Mouse (Mus musculus) heart, postnatal 36 days (tissue): ENCODE measurements around the gene Gm13693. TPM values are rescaled to one million over a fixed set of nuclear protein-coding genes. Genes with fewer than 3 reads are reported as not detected.
"Not testable (repeated sequence)": the region's sequence is repeated elsewhere in the genome, so short reads cannot be mapped to it uniquely, and the experiment has no call there.

Source experiments
- DNase-seq, 2 experiments: peaks; one replicate each; pipeline ENCODE4 v3.0.0; 2021 to 2022
- intact Hi-C: fragments of 180-260 bp; cut with DNase I; formaldehyde crosslinking; loops from one replicate; pipeline ENCODE4 v1.15.1; 2025
- total RNA-seq, 2 experiments: library from RNA; stranded (reverse); gene quantifications; 2 replicates each; pipeline ENCODE4 v1.2.3; 2021

The Gm13693 gene
- 1 to 10 TPM in 1 of 2 experiments, under 1 TPM in 1; 0.76 to 1.1 TPM for total RNA-seq

DNA sequence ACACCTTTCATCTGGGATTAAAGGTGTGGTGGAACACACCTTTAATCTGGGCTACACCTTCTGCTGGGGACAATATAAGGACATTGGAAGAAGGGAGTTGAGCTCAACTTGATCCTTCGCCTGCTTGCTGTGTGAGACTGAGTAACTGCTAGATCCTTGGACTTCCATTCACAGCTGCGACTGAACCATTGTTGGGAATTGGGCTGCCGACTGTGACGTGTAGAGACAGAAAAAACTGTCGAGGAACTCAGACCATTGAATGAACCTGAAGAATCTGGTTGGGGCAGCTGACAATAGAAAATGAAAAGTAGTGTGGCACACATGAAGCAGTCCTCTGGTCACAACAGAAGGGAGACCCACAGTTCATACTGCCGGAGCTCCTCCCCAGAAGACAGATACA lies at the start of gene Gm13693:
Gm13693 (plus strand) TSS at position 301 of the 400 bp plus-strand sequence.
- DNase-seq, intact Hi-C loops: not testable (repeated sequence)

DNA sequence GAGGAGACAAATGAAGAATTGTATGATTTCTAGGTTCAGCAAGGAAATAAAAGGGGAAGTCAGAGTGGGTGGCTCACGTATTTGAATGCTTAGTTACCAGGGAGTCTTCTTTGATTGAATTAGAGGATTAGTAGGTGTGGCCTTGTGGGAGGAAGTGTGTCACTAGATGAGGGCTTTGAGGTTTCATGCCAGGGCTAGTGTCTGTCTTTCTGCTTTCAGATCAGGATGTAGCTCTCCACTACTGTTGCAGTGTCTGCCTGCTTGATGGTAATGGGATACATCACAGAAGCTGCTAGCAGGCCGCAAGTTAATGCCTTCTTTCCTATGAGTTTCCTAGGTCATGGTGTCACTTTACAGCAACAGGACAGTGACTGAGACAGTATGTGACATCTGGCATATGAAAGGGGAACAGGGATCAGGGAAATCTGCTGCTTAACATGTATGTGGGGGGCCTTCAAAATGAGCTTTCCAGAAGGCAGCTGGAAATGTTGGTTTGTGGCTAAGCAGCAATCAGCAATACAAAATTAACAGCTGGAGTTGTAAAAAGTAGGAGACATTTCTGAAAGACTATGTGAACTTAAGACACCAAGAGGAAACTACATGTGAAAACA lies 31.7 kb upstream of the Gm13693 start:
- no peak for DNase-seq
- intact Hi-C loops = no loop called here

DNA sequence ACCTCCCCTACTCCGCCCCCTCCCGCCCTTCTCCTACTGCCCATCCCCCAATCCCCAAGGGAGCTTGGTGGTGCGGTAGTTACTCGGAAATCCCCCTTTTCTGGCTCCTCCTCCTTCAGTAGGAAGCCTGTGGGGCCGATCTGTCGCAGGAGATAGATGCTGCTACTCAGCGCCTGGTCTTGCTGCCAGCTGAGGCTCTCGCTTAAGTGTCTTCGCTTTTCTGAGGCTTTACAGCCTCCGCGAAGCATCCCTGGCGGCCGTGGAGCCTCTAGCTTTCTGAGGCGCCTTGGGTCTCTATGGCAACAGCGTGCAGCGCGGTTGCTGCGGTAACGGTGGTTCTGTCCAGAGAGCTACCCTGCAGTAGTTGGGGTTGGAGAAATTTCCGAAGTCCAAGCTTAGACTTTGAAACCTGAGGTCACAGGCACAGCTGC lies 20.4 kb upstream of the Gm13693 start, which contains the start of gene Zswim2:
Zswim2 (minus strand) TSS at position 298 of the 431 bp plus-strand sequence.
- DNase-seq = peak; percentile 4 to 10
- intact Hi-C loops = no loop called here

DNA sequence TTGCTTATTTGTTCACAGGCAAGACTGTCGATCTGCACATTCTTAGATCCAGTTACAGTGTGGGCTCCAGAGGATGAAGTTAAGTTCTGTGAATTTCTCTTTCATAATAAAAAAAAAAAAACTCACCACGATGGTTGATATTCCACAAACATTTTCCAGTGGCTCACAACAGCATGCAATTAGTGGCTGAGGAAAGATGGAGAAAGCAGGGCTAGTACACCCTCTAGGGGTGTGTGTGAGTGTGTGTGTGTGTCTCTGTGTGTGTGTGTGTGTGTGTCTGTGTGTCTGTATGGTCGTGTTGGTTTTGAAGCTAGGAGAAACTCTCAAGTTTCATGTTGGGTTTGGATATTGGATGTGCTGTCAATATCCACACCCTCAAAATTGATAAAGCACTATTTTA lies 19.9 kb upstream of the Gm13693 start:
- no peak for DNase-seq
- intact Hi-C loops = no loop called here

DNA sequence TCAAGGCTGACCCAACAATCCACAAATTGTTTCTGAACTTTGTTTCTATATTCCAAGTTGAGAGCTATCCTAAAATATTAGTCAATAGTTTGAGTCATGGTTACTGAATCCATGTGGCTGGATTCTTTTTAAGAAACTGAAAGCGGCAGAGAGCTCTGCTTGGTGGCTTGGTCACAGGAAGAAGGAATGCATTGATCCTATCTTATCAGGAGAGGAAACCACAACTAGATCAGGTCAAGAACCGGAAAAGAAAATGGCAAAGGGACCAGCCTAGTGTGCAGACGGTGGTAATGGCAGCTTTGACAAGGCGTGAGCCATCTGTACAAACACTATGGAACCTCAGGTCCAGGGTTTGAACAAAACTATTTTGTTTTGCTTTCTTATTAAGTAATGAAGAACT lies 19.5 kb upstream of the Gm13693 start:
- intact Hi-C loops = no loop called here
- DNase-seq = no peak

DNA sequence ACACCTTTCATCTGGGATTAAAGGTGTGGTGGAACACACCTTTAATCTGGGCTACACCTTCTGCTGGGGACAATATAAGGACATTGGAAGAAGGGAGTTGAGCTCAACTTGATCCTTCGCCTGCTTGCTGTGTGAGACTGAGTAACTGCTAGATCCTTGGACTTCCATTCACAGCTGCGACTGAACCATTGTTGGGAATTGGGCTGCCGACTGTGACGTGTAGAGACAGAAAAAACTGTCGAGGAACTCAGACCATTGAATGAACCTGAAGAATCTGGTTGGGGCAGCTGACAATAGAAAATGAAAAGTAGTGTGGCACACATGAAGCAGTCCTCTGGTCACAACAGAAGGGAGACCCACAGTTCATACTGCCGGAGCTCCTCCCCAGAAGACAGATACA lies 5.9 kb upstream of the Gm13693 start, which contains the start of gene Gm13698:
Gm13698 (plus strand) TSS at position 301 of the 400 bp plus-strand sequence.
- DNase-seq, intact Hi-C loops: not testable (repeated sequence)

DNA sequence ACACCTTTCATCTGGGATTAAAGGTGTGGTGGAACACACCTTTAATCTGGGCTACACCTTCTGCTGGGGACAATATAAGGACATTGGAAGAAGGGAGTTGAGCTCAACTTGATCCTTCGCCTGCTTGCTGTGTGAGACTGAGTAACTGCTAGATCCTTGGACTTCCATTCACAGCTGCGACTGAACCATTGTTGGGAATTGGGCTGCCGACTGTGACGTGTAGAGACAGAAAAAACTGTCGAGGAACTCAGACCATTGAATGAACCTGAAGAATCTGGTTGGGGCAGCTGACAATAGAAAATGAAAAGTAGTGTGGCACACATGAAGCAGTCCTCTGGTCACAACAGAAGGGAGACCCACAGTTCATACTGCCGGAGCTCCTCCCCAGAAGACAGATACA lies 5.7 kb downstream of the Gm13693 start, which contains the start of gene Gm13695:
Gm13695 (plus strand) TSS at position 301 of the 400 bp plus-strand sequence.
- intact Hi-C loops = not testable (repeated sequence)

DNA sequence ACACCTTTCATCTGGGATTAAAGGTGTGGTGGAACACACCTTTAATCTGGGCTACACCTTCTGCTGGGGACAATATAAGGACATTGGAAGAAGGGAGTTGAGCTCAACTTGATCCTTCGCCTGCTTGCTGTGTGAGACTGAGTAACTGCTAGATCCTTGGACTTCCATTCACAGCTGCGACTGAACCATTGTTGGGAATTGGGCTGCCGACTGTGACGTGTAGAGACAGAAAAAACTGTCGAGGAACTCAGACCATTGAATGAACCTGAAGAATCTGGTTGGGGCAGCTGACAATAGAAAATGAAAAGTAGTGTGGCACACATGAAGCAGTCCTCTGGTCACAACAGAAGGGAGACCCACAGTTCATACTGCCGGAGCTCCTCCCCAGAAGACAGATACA lies 11.5 kb downstream of the Gm13693 start, which contains the start of gene Gm13696:
Gm13696 (plus strand) TSS at position 301 of the 400 bp plus-strand sequence.
- intact Hi-C loops, DNase-seq: not testable (repeated sequence)

More for the DNA sequence above, 5.7 kb downstream of the Gm13693 start, which contains the start of gene Gm13695:
- DNase-seq = not testable (repeated sequence)

DNA sequence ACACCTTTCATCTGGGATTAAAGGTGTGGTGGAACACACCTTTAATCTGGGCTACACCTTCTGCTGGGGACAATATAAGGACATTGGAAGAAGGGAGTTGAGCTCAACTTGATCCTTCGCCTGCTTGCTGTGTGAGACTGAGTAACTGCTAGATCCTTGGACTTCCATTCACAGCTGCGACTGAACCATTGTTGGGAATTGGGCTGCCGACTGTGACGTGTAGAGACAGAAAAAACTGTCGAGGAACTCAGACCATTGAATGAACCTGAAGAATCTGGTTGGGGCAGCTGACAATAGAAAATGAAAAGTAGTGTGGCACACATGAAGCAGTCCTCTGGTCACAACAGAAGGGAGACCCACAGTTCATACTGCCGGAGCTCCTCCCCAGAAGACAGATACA lies 17.3 kb downstream of the Gm13693 start, which contains the start of gene Gm13694:
Gm13694 (plus strand) TSS at position 301 of the 400 bp plus-strand sequence.
- intact Hi-C loops = not testable (repeated sequence)

DNA sequence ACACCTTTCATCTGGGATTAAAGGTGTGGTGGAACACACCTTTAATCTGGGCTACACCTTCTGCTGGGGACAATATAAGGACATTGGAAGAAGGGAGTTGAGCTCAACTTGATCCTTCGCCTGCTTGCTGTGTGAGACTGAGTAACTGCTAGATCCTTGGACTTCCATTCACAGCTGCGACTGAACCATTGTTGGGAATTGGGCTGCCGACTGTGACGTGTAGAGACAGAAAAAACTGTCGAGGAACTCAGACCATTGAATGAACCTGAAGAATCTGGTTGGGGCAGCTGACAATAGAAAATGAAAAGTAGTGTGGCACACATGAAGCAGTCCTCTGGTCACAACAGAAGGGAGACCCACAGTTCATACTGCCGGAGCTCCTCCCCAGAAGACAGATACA lies 23.1 kb downstream of the Gm13693 start, which contains the start of gene Gm13697:
Gm13697 (plus strand) TSS at position 301 of the 400 bp plus-strand sequence.
- intact Hi-C loops, DNase-seq: not testable (repeated sequence)

More for the DNA sequence above, 17.3 kb downstream of the Gm13693 start, which contains the start of gene Gm13694:
- DNase-seq = not testable (repeated sequence)

DNA sequence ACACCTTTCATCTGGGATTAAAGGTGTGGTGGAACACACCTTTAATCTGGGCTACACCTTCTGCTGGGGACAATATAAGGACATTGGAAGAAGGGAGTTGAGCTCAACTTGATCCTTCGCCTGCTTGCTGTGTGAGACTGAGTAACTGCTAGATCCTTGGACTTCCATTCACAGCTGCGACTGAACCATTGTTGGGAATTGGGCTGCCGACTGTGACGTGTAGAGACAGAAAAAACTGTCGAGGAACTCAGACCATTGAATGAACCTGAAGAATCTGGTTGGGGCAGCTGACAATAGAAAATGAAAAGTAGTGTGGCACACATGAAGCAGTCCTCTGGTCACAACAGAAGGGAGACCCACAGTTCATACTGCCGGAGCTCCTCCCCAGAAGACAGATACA lies 28.9 kb downstream of the Gm13693 start, which contains the start of gene Gm13691:
Gm13691 (plus strand) TSS at position 301 of the 400 bp plus-strand sequence.
- DNase-seq, intact Hi-C loops: not testable (repeated sequence)

DNA sequence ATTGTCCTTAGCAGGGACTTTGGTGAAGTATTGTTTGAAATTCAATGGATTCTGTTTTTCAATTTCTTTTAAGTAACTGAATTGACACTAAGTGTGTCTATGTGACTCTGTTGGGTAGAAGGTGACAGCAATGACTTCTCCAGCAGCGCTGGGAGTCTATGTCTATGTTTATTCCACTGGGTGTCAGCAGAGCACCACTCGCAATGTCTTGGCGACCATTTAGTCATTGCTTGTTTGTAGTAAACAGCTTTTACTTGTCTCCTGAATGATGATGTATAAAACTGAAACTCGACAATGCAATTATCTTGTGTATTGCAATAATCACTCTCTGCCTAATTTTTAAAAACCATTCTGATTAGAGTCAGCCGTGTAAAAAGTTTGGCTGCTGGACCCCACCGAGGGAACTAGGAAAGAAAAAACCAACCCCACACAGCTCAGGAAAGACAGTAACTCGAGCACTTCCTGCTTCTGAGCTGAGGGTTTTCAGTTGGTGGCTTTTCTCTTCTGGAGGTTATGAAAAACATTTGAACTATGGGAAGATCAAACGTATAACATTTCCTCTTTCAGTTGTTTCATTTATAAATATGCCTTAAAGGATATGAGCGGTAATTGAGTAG lies 32.4 kb downstream of the Gm13693 start:
- DNase-seq = peak in 1 of 2 experiments; percentile 37
- intact Hi-C loops = not testable (repeated sequence)

DNA sequence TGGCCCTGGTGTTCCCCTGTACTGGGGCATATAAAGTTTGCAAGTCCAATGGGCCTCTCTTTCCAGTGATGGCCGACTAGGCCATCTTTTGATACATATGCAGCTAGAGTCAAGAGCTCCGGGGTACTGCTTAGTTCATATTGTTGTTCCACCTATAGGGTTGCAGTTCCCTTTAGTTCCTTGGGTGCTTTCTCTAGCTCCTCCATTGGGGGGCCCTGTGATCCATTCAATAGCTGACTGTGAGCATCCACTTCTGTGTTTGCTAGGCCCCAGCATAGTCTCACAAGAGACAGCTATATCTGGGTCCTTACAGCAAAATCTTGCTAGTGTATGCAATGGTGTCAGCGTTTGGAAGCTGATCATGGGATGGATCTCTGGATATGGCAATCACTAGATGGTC lies 33.2 kb downstream of the Gm13693 start:
- DNase-seq, intact Hi-C loops: not testable (repeated sequence)

DNA sequence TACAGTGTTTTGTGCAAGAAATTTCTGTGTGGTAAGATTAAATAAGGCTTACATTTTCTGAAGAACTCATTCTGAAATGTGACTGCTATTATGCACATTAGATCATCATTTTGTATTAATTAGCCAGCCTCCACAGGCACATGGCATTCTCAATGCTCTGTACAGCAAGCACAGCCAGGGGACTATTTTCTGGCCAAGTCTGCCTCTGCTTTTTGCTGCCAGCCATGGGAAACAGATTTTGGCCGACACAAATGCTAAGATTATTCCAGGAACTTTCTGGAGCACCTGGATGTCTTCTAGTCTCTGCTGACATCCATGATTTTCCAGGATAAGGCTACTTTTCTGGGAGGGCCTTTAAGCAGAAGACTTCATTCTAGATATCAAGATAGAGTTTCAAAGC lies 47.6 kb downstream of the Gm13693 start:
- DNase-seq = no peak
- intact Hi-C loops = no loop called here

DNA sequence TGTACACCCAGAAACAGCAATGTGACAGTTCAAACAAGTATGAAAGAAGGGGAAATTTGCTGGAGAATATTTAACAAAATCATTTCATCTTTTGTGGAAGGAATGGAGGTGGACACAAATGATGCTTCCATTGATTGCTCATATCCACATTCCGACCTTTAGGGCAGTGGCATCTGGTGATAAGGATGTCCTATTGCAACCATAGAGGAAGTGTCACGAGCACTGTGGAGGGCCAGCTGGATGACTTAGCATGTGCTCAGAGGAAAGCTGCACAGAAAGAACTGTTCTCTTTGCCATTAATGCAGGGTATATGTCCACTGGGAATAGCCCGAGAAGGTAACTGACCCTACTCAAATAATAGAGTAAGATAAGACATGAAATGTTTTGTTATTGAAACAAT lies 48.5 kb downstream of the Gm13693 start:
- intact Hi-C loops = no loop called here
- no peak for DNase-seq

Other genes starting within 250 kb of the Gm13693 start
- 10 to 100 TPM; 40.6 to 41.4 TPM for gene Itgav, start 237.1 kb upstream of the Gm13693 start, total RNA-seq
- under 1 TPM; 0.92 to 1.00 TPM for gene Fam171b, start 148.9 kb upstream of the Gm13693 start, total RNA-seq
- not detected for gene Zswim2, start 20.3 kb upstream of the Gm13693 start, total RNA-seq
- gene Gm13698, start 5.8 kb upstream of the Gm13693 start, total RNA-seq = 1 to 10 TPM in 1 of 2 experiments, under 1 TPM in 1; 0.76 to 1.1 TPM
- gene Gm13695, start 5.8 kb downstream of the Gm13693 start, total RNA-seq = under 1 TPM in 1 of 2 experiments, not detected in 1; 0.76 TPM
- 1 to 10 TPM in 1 of 2 experiments, under 1 TPM in 1; 0.76 to 1.1 TPM for gene Gm13696, start 11.6 kb downstream of the Gm13693 start, total RNA-seq
- gene Gm13694, start 17.4 kb downstream of the Gm13693 start, total RNA-seq = 1 to 10 TPM in 1 of 2 experiments, under 1 TPM in 1; 0.76 to 1.1 TPM
- gene Gm13697, start 23.2 kb downstream of the Gm13693 start, total RNA-seq = 1 to 10 TPM in 1 of 2 experiments, under 1 TPM in 1; 0.76 to 1.1 TPM
- 1 to 10 TPM in 1 of 2 experiments, under 1 TPM in 1; 0.76 to 1.1 TPM for gene Gm13691, start 29.1 kb downstream of the Gm13693 start, total RNA-seq